Mouse (Mus musculus): ENCODE data around the gene Tyrobp.

Gene Tyrobp

DNA sequence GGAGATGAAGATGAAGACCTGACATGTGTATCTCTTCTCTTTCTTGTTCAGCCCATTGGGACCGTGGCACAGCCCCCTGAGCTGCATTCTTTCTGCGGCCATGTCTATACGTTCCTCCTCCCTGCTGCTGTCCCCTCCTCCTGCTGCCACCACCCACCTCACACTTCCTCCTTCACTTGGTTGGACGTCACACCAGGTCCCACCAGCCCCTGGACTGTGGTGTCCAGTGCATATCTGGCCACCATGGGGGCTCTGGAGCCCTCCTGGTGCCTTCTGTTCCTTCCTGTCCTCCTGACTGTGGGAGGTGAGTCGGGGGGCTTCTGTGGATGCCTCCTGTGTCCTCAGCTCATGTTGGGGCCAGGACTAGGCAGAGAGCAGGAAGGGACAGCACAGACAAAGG is at the start of gene Tyrobp:
Gene Tyrobp (plus strand): TSS at position 165 of the 400 bp plus-strand sequence.
- DNase-seq (ENCODE audit: low read depth, low spot score): no peak

GRCm38 (mm10) chr7:30367466-30367865 is 46.1 kb upstream of the Tyrobp start:
- no peak for DNase-seq (ENCODE audit: low read depth, low spot score)

GRCm38 (mm10) chr7:30373501-30373962 is 40.0 kb upstream of the Tyrobp start:
- DNase-seq (ENCODE audit: low read depth, low spot score): peak; percentile 94

GRCm38 (mm10) chr7:30380061-30380460 is 33.5 kb upstream of the Tyrobp start:
- DNase-seq (ENCODE audit: low read depth, low spot score): no peak

- no peak for DNase-seq (ENCODE audit: low read depth, low spot score)
These were observed 29.5 kb upstream of the Tyrobp start for GRCm38 (mm10) chr7:30384106-30384505.

- peak; percentile 45 for DNase-seq (ENCODE audit: low read depth, low spot score)
These were observed 20.6 kb upstream of the Tyrobp start for GRCm38 (mm10) chr7:30392746-30393520.

- peak; percentile 56 for DNase-seq (ENCODE audit: low read depth, low spot score)
These were observed 19.9 kb upstream of the Tyrobp start for GRCm38 (mm10) chr7:30393631-30394030.

DNA sequence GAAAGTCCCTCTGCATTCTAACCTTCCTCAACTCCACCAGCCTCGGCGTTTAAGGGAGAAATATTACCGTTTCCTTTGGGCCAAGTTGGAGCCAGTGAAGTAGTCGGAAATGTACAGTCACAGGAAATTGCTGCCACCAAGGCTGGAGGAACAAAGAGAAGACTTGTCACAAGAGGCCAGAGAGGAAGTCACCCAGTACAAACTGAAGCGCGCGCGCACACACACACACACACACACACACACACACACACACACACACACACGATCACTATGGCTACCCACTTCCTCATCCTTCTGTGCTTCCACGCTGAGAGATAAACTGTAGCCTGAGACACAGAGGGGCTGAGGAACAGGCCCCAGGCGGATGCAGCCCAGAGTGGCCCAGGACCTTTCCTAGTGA is 19.2 kb upstream of the Tyrobp start:
- DNase-seq (ENCODE audit: low read depth, low spot score): peak; percentile 93

DNA sequence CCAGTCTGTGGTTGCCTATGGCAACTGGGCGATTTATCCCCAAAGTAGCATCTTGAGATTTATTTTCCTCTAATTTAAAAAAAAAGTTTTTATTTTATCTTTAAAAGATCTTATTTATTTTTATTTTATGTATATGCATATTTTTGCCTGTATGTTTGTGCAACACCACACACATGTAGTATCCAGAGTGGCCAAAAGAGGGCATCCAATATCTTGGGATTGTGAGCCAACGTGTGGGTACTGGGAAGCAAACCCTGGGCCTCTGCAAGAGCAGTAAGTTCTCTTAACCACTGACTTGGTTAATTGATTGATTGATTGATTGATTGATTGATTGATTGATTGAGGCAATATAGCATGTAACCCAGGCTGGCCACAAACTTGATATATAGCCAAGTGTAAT is 18.7 kb upstream of the Tyrobp start:
- DNase-seq (ENCODE audit: low read depth, low spot score): peak; percentile 68

GRCm38 (mm10) chr7:30399671-30400070 is 13.9 kb upstream of the Tyrobp start:
- no peak for DNase-seq (ENCODE audit: low read depth, low spot score)

DNA sequence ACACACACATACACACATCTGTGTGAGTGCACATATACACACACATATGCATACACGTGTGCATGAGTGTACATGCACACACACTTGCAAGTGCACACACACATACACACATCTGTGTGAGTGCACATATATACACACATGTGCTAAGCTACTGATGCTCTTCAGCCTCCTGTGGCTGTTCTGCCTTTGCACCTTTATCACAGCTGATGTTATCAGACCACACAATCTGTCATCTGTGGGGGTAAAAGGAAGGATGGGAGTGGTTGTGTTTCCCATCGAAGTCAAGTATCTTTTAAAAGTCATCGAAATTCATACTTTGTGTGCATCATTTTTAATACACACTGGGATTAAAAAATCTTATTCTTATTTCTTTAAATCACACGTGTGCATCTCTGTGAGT is 11.2 kb upstream of the Tyrobp start:
- peak; percentile 63 for DNase-seq (ENCODE audit: low read depth, low spot score)

DNA sequence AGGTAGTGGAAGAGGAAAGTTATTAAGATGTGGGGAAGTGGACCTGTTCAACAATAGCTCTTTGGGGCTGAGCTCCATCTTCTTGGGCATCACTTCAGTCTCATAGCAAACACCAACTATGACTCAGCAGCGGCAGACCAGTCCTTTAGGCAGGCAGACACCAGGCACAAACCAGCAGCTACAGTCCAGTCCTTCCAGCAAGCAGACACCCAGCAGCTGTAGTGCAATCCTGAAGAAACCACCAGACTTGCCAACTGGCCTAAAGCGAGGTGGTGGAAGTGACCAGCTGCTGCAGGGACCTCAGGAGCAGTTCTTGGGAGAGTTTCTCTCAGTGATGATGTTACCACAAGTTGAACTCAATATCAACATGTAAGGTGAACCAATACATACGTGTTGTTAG is 4.9 kb upstream of the Tyrobp start:
- DNase-seq (ENCODE audit: low read depth, low spot score): no peak

GRCm38 (mm10) chr7:30409789-30410188 is 3.8 kb upstream of the Tyrobp start:
- no peak for DNase-seq (ENCODE audit: low read depth, low spot score)

- no peak for DNase-seq (ENCODE audit: low read depth, low spot score)
These were observed 2.5 kb upstream of the Tyrobp start for GRCm38 (mm10) chr7:30411023-30411422.

GRCm38 (mm10) chr7:30412735-30413147 is 819 bp upstream of the Tyrobp start:
- DNase-seq (ENCODE audit: low read depth, low spot score): no peak

DNA sequence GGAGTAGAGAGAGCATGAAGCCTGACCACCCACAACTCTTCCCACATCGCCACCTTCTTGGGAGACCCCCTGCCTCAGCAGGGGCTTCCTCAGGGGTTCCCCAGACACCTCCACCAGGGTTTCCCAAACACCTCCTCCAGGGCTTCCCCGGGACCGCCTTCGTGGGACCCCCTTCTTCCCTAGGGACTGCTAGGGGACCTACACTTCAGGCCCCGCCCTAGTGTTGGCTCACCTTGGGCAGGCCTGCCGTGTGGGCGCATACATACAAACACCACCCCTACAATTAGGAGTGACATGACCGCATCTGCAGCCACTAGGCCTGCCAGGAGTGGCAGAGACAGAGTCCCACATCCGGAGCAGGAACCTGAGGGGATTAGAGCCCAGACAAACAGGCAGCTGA is 4.3 kb downstream of the Tyrobp start:
- peak; percentile 79 for DNase-seq (ENCODE audit: low read depth, low spot score)

DNA sequence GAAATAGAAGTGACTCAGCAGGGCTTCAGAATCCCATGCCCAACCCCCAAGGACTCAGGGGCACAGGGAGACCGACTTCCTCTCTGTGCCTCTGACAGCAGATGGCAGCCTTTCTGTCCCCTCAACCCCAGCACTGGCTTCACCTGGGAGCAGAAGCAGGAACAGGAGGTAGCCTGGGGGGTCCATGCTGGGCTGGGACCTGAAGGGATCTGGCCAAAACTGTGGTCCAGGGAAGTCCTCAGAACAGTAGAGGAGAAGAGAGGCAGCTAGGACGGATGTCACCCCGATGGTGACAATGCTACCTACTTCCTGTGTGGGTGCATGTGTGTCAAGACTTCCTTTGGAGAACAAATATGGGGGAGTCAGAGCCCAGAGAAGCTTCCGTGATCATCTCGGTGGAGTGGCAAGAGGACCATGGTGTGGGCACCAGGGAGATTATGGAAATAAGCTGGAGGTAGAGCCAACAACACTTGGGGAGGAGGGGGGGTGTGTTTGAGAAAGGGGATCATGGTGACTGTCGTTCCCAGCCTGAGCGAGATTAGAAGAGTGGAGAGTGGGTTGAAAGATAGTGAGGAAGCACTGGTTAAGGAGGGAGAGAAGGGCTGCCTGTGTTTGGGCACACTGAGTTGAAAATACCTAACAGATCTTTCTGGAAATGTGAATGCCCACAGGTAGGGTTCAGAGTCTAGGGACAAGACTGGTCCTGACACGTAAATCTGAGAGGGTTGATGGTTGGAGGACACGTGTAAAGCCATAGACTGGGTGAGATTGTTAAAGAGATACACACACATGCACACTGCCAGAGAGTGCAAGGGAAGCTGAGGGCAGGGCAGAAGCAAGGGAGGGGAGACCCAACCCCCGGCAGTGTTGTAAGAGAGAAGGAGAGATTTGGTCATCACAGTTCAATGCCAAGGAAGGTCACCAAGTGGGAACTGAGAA is 6.3 kb downstream of the Tyrobp start, which contains the start of gene Hcst:
Gene Hcst (minus strand): TSS at position 294 of the 939 bp plus-strand sequence.
- DNase-seq (ENCODE audit: low read depth, low spot score): peak; percentile 85

DNA sequence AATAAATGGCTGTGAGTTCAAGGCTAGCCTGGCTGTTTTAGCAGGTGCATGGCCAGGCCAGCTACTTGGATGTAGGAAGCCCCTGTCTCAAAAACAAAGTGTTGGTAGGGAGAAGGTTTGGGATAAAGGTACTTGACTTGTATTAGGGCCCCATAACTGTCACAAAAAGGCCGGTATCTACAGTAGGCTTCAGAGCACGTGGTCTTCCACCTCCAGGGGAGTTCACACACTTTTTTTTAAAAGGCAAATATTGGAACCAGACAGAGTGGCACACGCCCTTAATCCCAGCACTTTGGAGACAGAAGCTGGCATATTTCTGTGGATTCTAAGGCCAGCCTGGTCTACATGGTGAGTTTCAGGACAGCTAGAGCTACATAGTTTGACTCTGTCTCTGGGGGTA is 7.1 kb downstream of the Tyrobp start:
- DNase-seq (ENCODE audit: low read depth, low spot score): no peak

- DNase-seq (ENCODE audit: low read depth, low spot score): peak; percentile 94
These were observed 7.8 kb downstream of the Tyrobp start, which contains the start of gene Nfkbid for GRCm38 (mm10) chr7:30421175-30421889. Gene Nfkbid (plus strand): TSS chr7:30421732.

- peak; percentile 98 for DNase-seq (ENCODE audit: low read depth, low spot score)
These were observed 8.4 kb downstream of the Tyrobp start for GRCm38 (mm10) chr7:30421890-30422435.

DNA sequence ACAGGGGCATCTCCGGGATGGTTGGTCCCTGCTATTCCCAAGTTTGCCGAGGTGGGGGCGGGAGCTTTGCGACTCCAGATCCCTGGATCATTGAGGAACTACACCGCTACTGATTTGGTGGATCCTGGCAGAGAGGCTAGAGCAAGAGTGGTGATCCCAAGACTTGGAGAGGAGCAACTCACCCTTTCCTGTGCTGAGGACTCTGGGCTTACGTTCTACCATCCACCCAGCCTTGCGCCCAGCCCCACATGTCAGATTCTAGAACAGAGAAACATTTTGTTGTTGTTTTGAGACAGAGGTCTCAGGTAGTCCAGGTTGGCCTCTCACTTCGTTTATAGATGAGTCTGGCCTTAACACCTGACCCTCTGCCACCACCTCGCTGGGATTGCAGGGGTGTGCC is 9.0 kb downstream of the Tyrobp start:
- peak; percentile 76 for DNase-seq (ENCODE audit: low read depth, low spot score)
